Mouse (Mus musculus): ENCODE results near the gene Dnm3. TPM values are rescaled to one million over a fixed set of nuclear protein-coding genes. Genes with fewer than 3 reads are reported as not detected.

Dnm3 gene
- polyA plus RNA-seq, 1 experiment from 2014 or later, result 25.7 TPM

GRCm38 (mm10) chr1:162051710-162052109 lies 426.1 kb downstream of the Dnm3 start:
- Histone ChIP-seq H3K9me3 (replicated peaks) (no peaks in the 10 kb centered on the region), H3K36me3 (no peaks in the 10 kb centered on the region), H3K27ac (0 out of 2 replicates have a peak overlapping the region, but pooled peaks have one; percentile 52), H3K9ac (no peak overlapping the region), H3K27me3 (no peaks in the 10 kb centered on the region), H3K4me1 (peaks cover 16% of the 10 kb centered on the region), H3K4me2 (replicated peaks) (no peak overlapping the region), H3K4me3 (no peak overlapping the region)
- no peak for ATAC-seq (ENCODE audit: low FRiP score)
- 95% methylated on average over 4 of the region's 4 CpGs for WGBS

GRCm38 (mm10) chr1:162047673-162048072 lies 430.2 kb downstream of the Dnm3 start:
- no peak overlapping the region for H3K4me3 ChIP-seq
- no peak for ATAC-seq (ENCODE audit: low FRiP score)
- H3K27ac ChIP-seq, result no peak overlapping the region
- H3K9me3 ChIP-seq (replicated peaks), result no peaks in the 10 kb centered on the region
- H3K9ac ChIP-seq, result no peak overlapping the region
- H3K27me3 ChIP-seq, result no peaks in the 10 kb centered on the region
- H3K4me1 ChIP-seq, result peaks cover 7% of the 10 kb centered on the region; the same call in 1 of the 2 replicates
- H3K4me2 ChIP-seq (replicated peaks), result no peak overlapping the region
- H3K36me3 ChIP-seq, result no peaks in the 10 kb centered on the region
- 85% methylated on average over 7 of the region's 7 CpGs for whole genome bisulfite sequencing

GRCm38 (mm10) chr1:162043788-162044717 lies 433.8 kb downstream of the Dnm3 start:
- Histone ChIP-seq H3K27me3 (no peaks in the 10 kb centered on the region), H3K4me2 (replicated peaks) (no peak overlapping the region), H3K27ac (peak overlapping the region; percentile 76), H3K36me3 (no peaks in the 10 kb centered on the region), H3K4me3 (no peak overlapping the region), H3K9ac (no peak overlapping the region), H3K9me3 (replicated peaks) (no peaks in the 10 kb centered on the region), H3K4me1 (peaks cover 2% of the 10 kb centered on the region; the same call in 1 of the 2 replicates)
- ATAC-seq (ENCODE audit: low FRiP score), result no peak
- WGBS, result 63% methylated on average over 8 of the region's 8 CpGs

GRCm38 (mm10) chr1:162043216-162043615 lies 434.6 kb downstream of the Dnm3 start:
- Histone ChIP-seq H3K4me3 (no peak overlapping the region), H3K27ac (peak overlapping the region; percentile 76; the same call in 1 of the 2 replicates), H3K4me1 (peaks cover 6% of the 10 kb centered on the region), H3K36me3 (no peaks in the 10 kb centered on the region), H3K9ac (no peak overlapping the region), H3K27me3 (no peaks in the 10 kb centered on the region), H3K9me3 (replicated peaks) (no peaks in the 10 kb centered on the region), H3K4me2 (replicated peaks) (no peak overlapping the region)
- ATAC-seq (ENCODE audit: low FRiP score), result no peak
- WGBS, result 91% methylated on average over 1 of the region's 1 CpGs

- H3K4me2 ChIP-seq (replicated peaks), result no peak overlapping the region
- H3K4me1 ChIP-seq, result peaks cover 13% of the 10 kb centered on the region
- no peaks in the 10 kb centered on the region for H3K27me3 ChIP-seq
- no peaks in the 10 kb centered on the region for H3K36me3 ChIP-seq
- ATAC-seq (ENCODE audit: low FRiP score), result no peak
- H3K4me3 ChIP-seq, result no peak overlapping the region
- H3K27ac ChIP-seq, result no peak overlapping the region
- no peaks in the 10 kb centered on the region for H3K9me3 ChIP-seq (replicated peaks)
- WGBS, result 71% methylated on average over 5 of the region's 5 CpGs
- no peak overlapping the region for H3K9ac ChIP-seq
These were observed 435.4 kb downstream of the Dnm3 start for GRCm38 (mm10) chr1:162042384-162042783.

GRCm38 (mm10) chr1:162040490-162041274 lies 437.2 kb downstream of the Dnm3 start:
- Histone ChIP-seq H3K9me3 (replicated peaks) (no peaks in the 10 kb centered on the region), H3K4me1 (peaks cover 24% of the 10 kb centered on the region), H3K36me3 (no peaks in the 10 kb centered on the region), H3K27me3 (no peaks in the 10 kb centered on the region), H3K4me2 (replicated peaks) (no peak overlapping the region), H3K4me3 (no peak overlapping the region), H3K27ac (peak overlapping the region; percentile 57; the same call in 1 of the 2 replicates), H3K9ac (no peak overlapping the region)
- ATAC-seq (ENCODE audit: low FRiP score), result no peak
- WGBS, result 90% methylated on average over 6 of the region's 6 CpGs

- ATAC-seq (ENCODE audit: low FRiP score), result no peak
- Histone ChIP-seq H3K4me3 (no peak overlapping the region), H3K36me3 (no peaks in the 10 kb centered on the region), H3K9me3 (replicated peaks) (no peaks in the 10 kb centered on the region), H3K9ac (no peak overlapping the region), H3K4me2 (replicated peaks) (no peak overlapping the region), H3K27me3 (no peaks in the 10 kb centered on the region), H3K4me1 (peaks cover 22% of the 10 kb centered on the region), H3K27ac (peak overlapping the region; percentile 57; the same call in 1 of the 2 replicates)
- 67% methylated on average over 7 of the region's 7 CpGs for WGBS
These were observed 438.0 kb downstream of the Dnm3 start for GRCm38 (mm10) chr1:162039808-162040207.

- Histone ChIP-seq H3K9ac (no peak overlapping the region), H3K4me3 (no peak overlapping the region), H3K36me3 (no peaks in the 10 kb centered on the region), H3K27me3 (no peaks in the 10 kb centered on the region), H3K27ac (peak overlapping the region; percentile 55; the same call in 1 of the 2 replicates), H3K4me2 (replicated peaks) (no peak overlapping the region), H3K9me3 (replicated peaks) (no peaks in the 10 kb centered on the region), H3K4me1 (peaks cover 22% of the 10 kb centered on the region)
- 69% methylated on average over 9 of the region's 9 CpGs for WGBS
- no peak for ATAC-seq (ENCODE audit: low FRiP score)
These were observed 438.7 kb downstream of the Dnm3 start for GRCm38 (mm10) chr1:162039011-162039595.

GRCm38 (mm10) chr1:162038431-162038830 lies 439.4 kb downstream of the Dnm3 start:
- ATAC-seq (ENCODE audit: low FRiP score), result no peak
- no peaks in the 10 kb centered on the region for H3K27me3 ChIP-seq
- WGBS, result 64% methylated on average over 5 of the region's 5 CpGs

GRCm38 (mm10) chr1:162037968-162038421 lies 439.8 kb downstream of the Dnm3 start:
- ATAC-seq (ENCODE audit: low FRiP score), result peak; percentile 72
- H3K27ac ChIP-seq, result peak overlapping the region; percentile 79
- H3K4me1 ChIP-seq, result peaks cover 22% of the 10 kb centered on the region
- H3K36me3 ChIP-seq, result no peaks in the 10 kb centered on the region
- H3K4me3 ChIP-seq, result no peak overlapping the region
- H3K27me3 ChIP-seq, result no peaks in the 10 kb centered on the region
- H3K9ac ChIP-seq, result no peak overlapping the region
- H3K4me2 ChIP-seq (replicated peaks), result no peak overlapping the region
- 36% methylated on average over 10 of the region's 10 CpGs for WGBS
- H3K9me3 ChIP-seq (replicated peaks), result no peaks in the 10 kb centered on the region

More at GRCm38 (mm10) chr1:162038431-162038830, 439.4 kb downstream of the Dnm3 start:
- Histone ChIP-seq H3K27ac (peak overlapping the region; percentile 79; the same call in 1 of the 2 replicates), H3K4me1 (peaks cover 22% of the 10 kb centered on the region), H3K9me3 (replicated peaks) (no peaks in the 10 kb centered on the region), H3K36me3 (no peaks in the 10 kb centered on the region), H3K4me3 (no peak overlapping the region), H3K9ac (no peak overlapping the region), H3K4me2 (replicated peaks) (no peak overlapping the region)

GRCm38 (mm10) chr1:162037185-162037765 lies 440.6 kb downstream of the Dnm3 start:
- H3K27ac ChIP-seq, result peak overlapping the region; percentile 79
- H3K9ac ChIP-seq, result no peak overlapping the region
- no peak overlapping the region for H3K4me3 ChIP-seq
- 0 out of 2 replicates have a peak, but pooled peaks cover 2% of the 10 kb centered on the region for H3K9me3 ChIP-seq (replicated peaks)
- ATAC-seq (ENCODE audit: low FRiP score), result no peak
- no peaks in the 10 kb centered on the region for H3K36me3 ChIP-seq
- H3K4me1 ChIP-seq, result peaks cover 22% of the 10 kb centered on the region
- no peak overlapping the region for H3K4me2 ChIP-seq (replicated peaks)
- H3K27me3 ChIP-seq, result no peaks in the 10 kb centered on the region
- WGBS, result 55% methylated on average over 6 of the region's 6 CpGs

Data from hindbrain, embryonic 12.5 days (tissue).